Mouse (Mus musculus): ENCODE data around the gene Pgm1. TPM values are rescaled to one million over a fixed set of nuclear protein-coding genes. Genes with fewer than 3 reads are reported as not detected.

Gene Pgm1
- 77.1 and 86.5 TPM in 2 replicates for polyA plus RNA-seq (2014; fragmentation: Nextera tagmentation; extraction: Ambion mirVana)

DNA sequence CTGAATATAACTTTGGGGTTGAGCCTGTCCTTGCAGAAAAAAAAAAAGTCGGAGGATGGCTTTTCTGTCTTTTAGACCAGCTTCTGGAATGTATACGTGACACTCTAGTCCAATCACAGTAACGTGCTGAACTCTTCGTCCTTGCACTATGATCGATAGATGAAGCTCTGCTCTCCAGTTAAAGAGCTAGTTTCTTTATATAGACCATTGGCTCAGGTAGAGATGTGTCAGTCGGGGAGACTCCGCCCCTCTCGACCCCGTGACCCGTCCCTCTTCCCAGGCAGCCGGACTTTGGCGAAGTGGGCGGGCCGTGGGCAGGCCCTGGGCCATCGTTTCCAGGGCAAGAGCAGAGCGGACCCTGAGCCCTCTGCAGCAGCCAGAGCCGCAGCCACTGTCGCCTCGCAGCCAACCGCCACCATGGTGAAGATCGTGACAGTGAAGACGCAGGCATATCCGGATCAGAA lies at the start of gene Pgm1:
Gene Pgm1, plus strand, starts transcription at position 266 of the 464 bp plus-strand sequence.
- H3K4me1 ChIP-seq (ENCODE audit: control insufficient read depth, insufficient read depth, low read length): no peaks in the 10 kb centered on the region
- WGBS: 6% methylated on average over 23 of the region's 23 CpGs
- H3K4me2 ChIP-seq (ENCODE audit: low read depth, low read length): peak within 1 kb of the TSS; percentile 61
- peak within 1 kb of the TSS; percentile 43 for H3K4me3 ChIP-seq (ENCODE audit: low read depth, low read length)
- no peaks in the 10 kb centered on the region for H3K9me3 ChIP-seq (ENCODE audit: control insufficient read depth, low read length)
- H3K9ac ChIP-seq (replicated peaks; ENCODE audit: low read depth, low read length): peak within 1 kb of the TSS; percentile 70
- ATAC-seq (ENCODE audit: low read depth): peak; percentile 87
- peak within 1 kb of the TSS; percentile 81 for H3K27ac ChIP-seq (ENCODE audit: low read depth, low read length)
- H3K27me3 ChIP-seq (ENCODE audit: control insufficient read depth, insufficient read depth, low read length): no peaks in the 10 kb centered on the region
- no peaks in the 10 kb centered on the region for H3K36me3 ChIP-seq (ENCODE audit: control insufficient read depth, insufficient read depth, low read length)

DNA sequence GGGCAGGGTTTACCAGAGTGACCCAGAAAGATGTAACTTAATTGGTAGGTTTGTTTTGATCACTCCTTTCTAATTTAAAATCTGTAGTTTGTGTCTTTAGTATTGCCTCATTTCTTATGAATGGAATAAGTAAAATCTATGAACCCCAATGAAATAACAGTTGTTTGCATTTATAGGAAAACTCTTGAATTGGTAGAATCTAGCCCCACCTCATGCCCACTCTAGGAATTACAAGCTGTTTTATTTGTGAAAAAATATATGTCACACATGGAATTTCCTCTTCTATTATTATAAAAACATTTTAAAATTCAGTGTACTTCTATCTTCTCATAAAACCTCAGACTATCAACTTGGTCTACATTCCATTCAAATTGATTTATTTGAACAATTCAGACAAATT lies 47.3 kb upstream of the Pgm1 start:
- ATAC-seq (ENCODE audit: low read depth): no peak
- Histone ChIP-seq H3K4me2 (ENCODE audit: low read depth, low read length) (no peak overlapping the region), H3K4me1 (ENCODE audit: control insufficient read depth, insufficient read depth, low read length) (no peaks in the 10 kb centered on the region), H3K4me3 (ENCODE audit: low read depth, low read length) (no peak overlapping the region), H3K9ac (replicated peaks; ENCODE audit: low read depth, low read length) (no peak overlapping the region), H3K9me3 (ENCODE audit: control insufficient read depth, low read length) (no peaks in the 10 kb centered on the region), H3K27ac (ENCODE audit: low read depth, low read length) (no peak overlapping the region), H3K36me3 (ENCODE audit: control insufficient read depth, insufficient read depth, low read length) (no peaks in the 10 kb centered on the region), H3K27me3 (ENCODE audit: control insufficient read depth, insufficient read depth, low read length) (no peaks in the 10 kb centered on the region)

DNA sequence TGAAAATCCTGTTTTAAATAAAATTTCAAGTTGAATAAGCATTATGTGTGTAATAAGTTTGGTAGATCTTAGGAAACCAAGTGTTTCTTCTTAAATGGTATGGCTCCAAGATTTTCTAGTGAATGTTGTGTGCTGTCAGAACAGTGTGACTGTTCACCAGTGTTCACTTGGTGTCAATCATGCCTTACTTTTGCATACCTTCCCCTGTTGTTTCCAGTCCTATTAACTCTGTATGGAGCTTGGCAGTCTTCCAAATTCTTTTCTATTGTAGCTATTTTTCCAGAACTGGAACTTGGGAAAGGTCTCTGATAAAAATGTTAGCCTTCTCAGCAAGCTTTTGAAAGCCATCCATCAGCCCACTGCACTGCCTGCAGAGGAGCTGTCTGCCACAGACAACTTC lies 46.8 kb upstream of the Pgm1 start:
- no peaks in the 10 kb centered on the region for H3K4me1 ChIP-seq (ENCODE audit: control insufficient read depth, insufficient read depth, low read length)

DNA sequence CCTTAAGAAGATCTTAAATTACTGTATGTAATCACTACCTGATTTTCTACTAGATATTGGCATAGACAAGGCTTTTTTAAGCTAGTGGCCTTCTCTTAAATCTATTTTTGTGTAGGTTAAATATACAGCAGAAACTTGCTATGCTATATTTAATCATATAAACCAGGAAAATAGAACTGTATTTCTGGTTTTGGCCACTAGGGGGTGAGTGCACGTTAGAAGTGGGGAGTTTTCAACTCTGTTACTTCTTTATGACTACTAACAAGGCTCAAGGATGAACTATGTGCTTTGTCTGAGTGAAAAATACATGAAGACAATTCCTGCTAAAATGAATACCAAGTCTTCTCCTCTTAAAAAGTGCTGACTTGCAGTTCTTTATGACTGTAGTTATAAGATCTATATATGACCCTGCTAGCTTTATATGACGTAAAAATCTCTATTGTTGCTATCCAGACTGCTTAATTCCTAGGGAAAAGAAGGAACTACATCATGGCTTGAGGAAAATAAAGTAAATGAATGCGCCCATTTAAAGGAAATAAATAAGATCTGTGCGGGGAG lies 15.2 kb upstream of the Pgm1 start:
- 69% methylated on average over 4 of the region's 4 CpGs for WGBS
- no peak for ATAC-seq (ENCODE audit: low read depth)
- H3K27me3 ChIP-seq (ENCODE audit: control insufficient read depth, insufficient read depth, low read length): no peaks in the 10 kb centered on the region
- no peaks in the 10 kb centered on the region for H3K36me3 ChIP-seq (ENCODE audit: control insufficient read depth, insufficient read depth, low read length)
- H3K4me2 ChIP-seq (ENCODE audit: low read depth, low read length): no peak overlapping the region
- H3K9ac ChIP-seq (replicated peaks; ENCODE audit: low read depth, low read length): no peak overlapping the region
- H3K4me3 ChIP-seq (ENCODE audit: low read depth, low read length): no peak overlapping the region
- no peaks in the 10 kb centered on the region for H3K4me1 ChIP-seq (ENCODE audit: control insufficient read depth, insufficient read depth, low read length)
- H3K9me3 ChIP-seq (ENCODE audit: control insufficient read depth, low read length): no peaks in the 10 kb centered on the region
- no peak overlapping the region for H3K27ac ChIP-seq (ENCODE audit: low read depth, low read length)

More for the DNA sequence above, 46.8 kb upstream of the Pgm1 start:
- ATAC-seq (ENCODE audit: low read depth): no peak
- H3K9ac ChIP-seq (replicated peaks; ENCODE audit: low read depth, low read length): no peak overlapping the region
- H3K9me3 ChIP-seq (ENCODE audit: control insufficient read depth, low read length): no peaks in the 10 kb centered on the region
- no peaks in the 10 kb centered on the region for H3K27me3 ChIP-seq (ENCODE audit: control insufficient read depth, insufficient read depth, low read length)
- no peaks in the 10 kb centered on the region for H3K36me3 ChIP-seq (ENCODE audit: control insufficient read depth, insufficient read depth, low read length)
- no peak overlapping the region for H3K4me3 ChIP-seq (ENCODE audit: low read depth, low read length)
- no peak overlapping the region for H3K4me2 ChIP-seq (ENCODE audit: low read depth, low read length)
- H3K27ac ChIP-seq (ENCODE audit: low read depth, low read length): no peak overlapping the region

DNA sequence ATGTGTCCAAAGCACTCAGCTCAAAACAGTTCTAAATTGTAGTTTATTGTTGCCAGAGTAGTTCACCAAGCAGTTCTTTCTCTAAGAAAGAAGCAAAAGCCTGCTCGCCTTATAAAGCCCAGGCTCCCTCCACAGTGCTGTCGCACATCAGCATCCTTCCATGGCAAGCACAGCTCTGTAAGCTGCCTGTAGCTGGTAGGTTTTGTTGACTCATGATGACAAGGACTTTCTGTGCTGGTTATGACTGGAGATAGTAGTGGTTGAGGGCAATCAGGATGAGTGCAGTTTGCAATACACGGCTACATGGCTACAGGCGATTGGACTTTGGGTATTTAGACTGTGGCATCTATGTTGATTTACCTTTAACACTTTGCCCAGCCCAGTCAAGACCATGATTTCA lies 2.8 kb upstream of the Pgm1 start:
- no peaks in the 10 kb centered on the region for H3K4me1 ChIP-seq (ENCODE audit: control insufficient read depth, insufficient read depth, low read length)
- 94% methylated on average over 4 of the region's 4 CpGs for WGBS
- ATAC-seq (ENCODE audit: low read depth): no peak
- H3K4me3 ChIP-seq (ENCODE audit: low read depth, low read length): no peak overlapping the region
- no peak overlapping the region for H3K27ac ChIP-seq (ENCODE audit: low read depth, low read length)
- no peaks in the 10 kb centered on the region for H3K27me3 ChIP-seq (ENCODE audit: control insufficient read depth, insufficient read depth, low read length)
- no peaks in the 10 kb centered on the region for H3K9me3 ChIP-seq (ENCODE audit: control insufficient read depth, low read length)
- no peak overlapping the region for H3K4me2 ChIP-seq (ENCODE audit: low read depth, low read length)
- no peak overlapping the region for H3K9ac ChIP-seq (replicated peaks; ENCODE audit: low read depth, low read length)
- H3K36me3 ChIP-seq (ENCODE audit: control insufficient read depth, insufficient read depth, low read length): no peaks in the 10 kb centered on the region

DNA sequence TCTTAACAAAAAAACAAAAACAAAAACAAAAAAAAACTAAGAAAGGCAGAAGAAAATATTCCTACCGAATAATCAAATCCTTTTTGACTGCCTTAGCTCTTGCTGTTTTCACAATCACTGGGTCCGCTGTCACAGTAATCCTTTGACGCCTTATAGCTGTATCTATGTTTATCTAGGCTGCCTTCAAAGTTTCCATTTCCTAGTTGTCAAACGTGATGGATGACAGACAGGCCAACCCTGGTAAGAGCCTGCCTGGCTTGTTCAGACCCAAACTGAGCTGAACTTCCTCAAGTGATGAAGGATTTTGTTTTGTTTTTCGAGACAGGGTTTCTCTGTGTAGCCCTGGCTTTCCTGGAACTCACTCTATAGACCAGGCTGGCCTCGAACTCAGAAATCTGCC lies 693 bp upstream of the Pgm1 start:
- H3K36me3 ChIP-seq (ENCODE audit: control insufficient read depth, insufficient read depth, low read length): no peaks in the 10 kb centered on the region
- H3K27me3 ChIP-seq (ENCODE audit: control insufficient read depth, insufficient read depth, low read length): no peaks in the 10 kb centered on the region
- H3K9me3 ChIP-seq (ENCODE audit: control insufficient read depth, low read length): no peaks in the 10 kb centered on the region
- WGBS: 89% methylated on average over 6 of the region's 6 CpGs
- no peak overlapping the region for H3K27ac ChIP-seq (ENCODE audit: low read depth, low read length)
- H3K4me1 ChIP-seq (ENCODE audit: control insufficient read depth, insufficient read depth, low read length): no peaks in the 10 kb centered on the region
- H3K4me3 ChIP-seq (ENCODE audit: low read depth, low read length): no peak overlapping the region
- peak overlapping the region; percentile 61; the same call in 1 of the 2 replicates for H3K4me2 ChIP-seq (ENCODE audit: low read depth, low read length)
- ATAC-seq (ENCODE audit: low read depth): no peak
- H3K9ac ChIP-seq (replicated peaks; ENCODE audit: low read depth, low read length): no peak overlapping the region

DNA sequence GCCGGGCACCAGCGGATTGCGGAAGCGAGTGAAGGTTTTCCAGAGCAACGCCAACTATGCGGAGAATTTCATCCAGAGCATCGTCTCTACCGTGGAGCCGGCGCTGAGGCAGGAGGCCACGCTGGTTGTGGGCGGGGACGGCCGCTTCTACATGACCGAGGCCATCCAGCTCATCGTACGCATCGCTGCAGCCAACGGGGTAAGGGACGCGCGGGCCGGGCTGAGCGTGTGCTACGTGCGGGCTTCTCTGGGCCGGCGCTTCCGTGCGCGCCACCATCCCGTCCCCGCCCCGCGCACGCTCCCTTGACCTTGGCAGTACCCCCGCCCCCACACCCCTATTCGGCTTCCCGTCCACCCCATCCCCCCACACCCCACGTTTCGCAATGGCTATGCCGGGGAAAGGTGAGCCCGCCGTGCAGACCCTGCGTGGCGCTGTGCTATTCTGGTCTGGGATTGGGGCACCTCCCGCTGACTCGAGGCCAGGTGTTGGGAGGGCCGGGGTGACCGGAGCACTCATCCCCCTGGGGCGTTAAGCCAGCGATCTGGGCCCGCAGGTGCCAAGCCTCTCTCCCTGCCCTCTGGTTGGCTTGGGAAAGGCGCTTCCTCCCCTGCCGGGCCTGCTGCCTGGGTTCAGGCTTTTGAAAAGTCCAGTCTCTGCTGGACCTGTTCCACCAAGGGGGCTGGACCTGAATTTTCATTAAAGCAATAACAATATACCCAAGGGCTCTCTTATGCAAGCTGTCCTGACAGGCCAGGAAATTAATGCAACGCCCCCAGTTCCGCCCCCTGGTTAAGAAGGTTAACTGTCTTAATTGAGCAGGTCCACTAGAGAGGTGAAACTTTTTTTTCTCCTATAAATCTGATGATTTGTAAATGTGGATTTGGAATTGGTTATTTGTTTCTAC lies 651 bp downstream of the Pgm1 start, which contains the start of gene Itgb3bp:
Gene Itgb3bp, minus strand, starts transcription at position 201 of the 905 bp plus-strand sequence.
- ATAC-seq (ENCODE audit: low read depth): peak; percentile 96

DNA sequence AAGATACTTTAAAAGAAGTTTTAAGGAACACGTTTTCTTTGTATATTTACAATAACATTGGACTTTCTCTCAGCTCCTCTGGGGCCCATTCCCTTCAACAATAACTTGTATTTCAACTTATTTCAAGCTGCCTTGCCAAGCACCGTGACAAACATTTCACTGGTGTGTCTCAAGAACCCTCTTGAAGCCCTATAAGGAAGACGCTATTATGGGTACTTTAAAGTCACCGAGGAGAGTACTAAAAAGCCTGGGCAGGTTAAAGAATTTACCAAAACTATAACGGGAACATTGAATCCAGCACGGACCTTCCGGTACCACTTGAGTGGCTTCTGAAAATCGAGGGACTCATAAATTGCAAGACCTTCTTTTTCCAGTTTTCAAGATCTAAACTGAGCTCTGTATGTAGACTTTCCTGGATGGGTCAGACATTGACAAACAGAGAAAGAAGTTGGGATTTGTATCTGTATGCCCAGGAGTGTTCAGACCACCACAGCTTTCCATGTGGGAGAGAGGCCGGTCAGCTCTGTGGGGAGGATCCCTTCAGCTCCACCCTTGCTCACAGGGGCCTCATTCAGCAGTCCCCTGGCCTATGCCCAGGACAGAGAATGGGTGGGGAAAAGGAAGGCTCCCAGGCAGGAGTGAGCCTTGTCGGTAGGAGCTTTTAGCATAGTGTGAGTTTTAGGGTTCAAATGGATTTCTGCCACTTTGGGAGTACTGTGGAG lies 1.5 kb downstream of the Pgm1 start:
- Histone ChIP-seq H3K36me3 (ENCODE audit: control insufficient read depth, insufficient read depth, low read length) (no peaks in the 10 kb centered on the region), H3K27ac (ENCODE audit: low read depth, low read length) (no peak overlapping the region), H3K9ac (replicated peaks; ENCODE audit: low read depth, low read length) (no peak overlapping the region), H3K27me3 (ENCODE audit: control insufficient read depth, insufficient read depth, low read length) (no peaks in the 10 kb centered on the region), H3K4me3 (ENCODE audit: low read depth, low read length) (peak overlapping the region; percentile 43; the same call in 1 of the 2 replicates), H3K9me3 (ENCODE audit: control insufficient read depth, low read length) (no peaks in the 10 kb centered on the region), H3K4me2 (ENCODE audit: low read depth, low read length) (peak overlapping the region; percentile 61), H3K4me1 (ENCODE audit: control insufficient read depth, insufficient read depth, low read length) (no peaks in the 10 kb centered on the region)
- 40% methylated on average over 10 of the region's 10 CpGs for WGBS
- no peak for ATAC-seq (ENCODE audit: low read depth)

More for the DNA sequence above, 651 bp downstream of the Pgm1 start, which contains the start of gene Itgb3bp:
- H3K4me2 ChIP-seq (ENCODE audit: low read depth, low read length): peak within 1 kb of the TSS; percentile 61
- peak within 1 kb of the TSS; percentile 70 for H3K9ac ChIP-seq (replicated peaks; ENCODE audit: low read depth, low read length)
- H3K4me3 ChIP-seq (ENCODE audit: low read depth, low read length): peak within 1 kb of the TSS; percentile 43
- no peaks in the 10 kb centered on the region for H3K36me3 ChIP-seq (ENCODE audit: control insufficient read depth, insufficient read depth, low read length)
- H3K27ac ChIP-seq (ENCODE audit: low read depth, low read length): peak within 1 kb of the TSS; percentile 81
- WGBS: under 1% methylated on average over 57 of the region's 57 CpGs
- H3K27me3 ChIP-seq (ENCODE audit: control insufficient read depth, insufficient read depth, low read length): no peaks in the 10 kb centered on the region
- no peaks in the 10 kb centered on the region for H3K9me3 ChIP-seq (ENCODE audit: control insufficient read depth, low read length)
- H3K4me1 ChIP-seq (ENCODE audit: control insufficient read depth, insufficient read depth, low read length): no peaks in the 10 kb centered on the region

Data from neural tube, embryonic 14.5 days (tissue).